Mouse (Mus musculus) large intestine, adult 2 months (tissue): ENCODE results near the gene Vps50. TPM values are rescaled to one million over a fixed set of nuclear protein-coding genes. Genes with fewer than 3 reads are reported as not detected.
"Not testable (repeated sequence)": the region's sequence is repeated elsewhere in the genome, so short reads cannot be mapped to it uniquely, and the experiment has no call there.

ENCODE experiments used
- DNase-seq: peaks from one replicate; pipeline ENCODE4 v3.0.0-alpha.2; 2012; ENCODE audit warnings: low read depth, low spot score
- WGBS: fragments of 180-500 bp; shearing (Covaris S2); methylation state at CpG from one replicate; pipeline ENCODE4 v1.1.7; 2018; 5-methylcytosine and 5-hydroxymethylcytosine counted together
- polyA plus RNA-seq: library from polyadenylated mRNA; depleted of rRNA; stranded (reverse); fragments of >200 nt; gene quantifications from 2 replicates; pipeline ENCODE4 v1.2.3, GENCODE M21; 2012; rRNA removed

Gene Vps50
- polyA plus RNA-seq, result 3.9 and 4.4 TPM in 2 replicates

DNA sequence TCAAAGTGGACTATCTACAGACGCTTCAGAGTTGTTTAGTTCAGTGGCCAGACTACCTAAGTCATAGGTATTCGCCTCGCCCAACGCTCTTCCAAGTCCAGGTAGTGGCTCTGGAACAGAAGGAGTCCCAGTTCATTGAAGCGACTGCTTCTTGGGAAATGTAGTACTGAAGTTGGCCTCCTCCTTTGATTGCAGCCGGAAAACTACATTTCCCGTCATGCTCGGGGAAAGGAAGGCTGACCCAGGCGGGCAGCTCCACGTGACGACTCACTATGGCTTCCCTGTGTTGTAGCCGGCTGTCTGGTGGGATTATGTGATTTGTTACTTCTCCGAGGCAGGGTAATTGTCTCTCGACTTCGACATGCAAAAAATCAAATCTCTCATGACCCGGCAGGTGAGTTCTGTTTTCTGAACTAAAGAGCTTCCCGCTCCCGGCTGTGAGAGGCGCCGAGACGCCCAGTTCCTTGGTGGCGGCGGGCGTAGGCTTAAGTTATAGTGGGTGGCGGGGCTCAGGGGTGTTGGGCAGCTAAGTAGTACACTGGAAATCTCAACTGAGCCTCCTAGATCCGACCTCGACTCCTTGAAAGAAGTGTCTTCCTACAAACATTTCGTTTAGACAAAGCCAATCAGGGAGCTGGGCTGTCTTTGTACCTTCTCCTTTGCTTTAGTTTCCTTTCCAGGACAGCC lies at the start of gene Vps50, which contains the start of gene Hepacam2:
Gene Vps50, plus strand, starts transcription at position 221 of the 687 bp plus-strand sequence.
Gene Hepacam2, minus strand, starts transcription at position 137 of the 687 bp plus-strand sequence.
- WGBS, result 1% methylated on average over 28 of the region's 28 CpGs
- peak; percentile 98 for DNase-seq

DNA sequence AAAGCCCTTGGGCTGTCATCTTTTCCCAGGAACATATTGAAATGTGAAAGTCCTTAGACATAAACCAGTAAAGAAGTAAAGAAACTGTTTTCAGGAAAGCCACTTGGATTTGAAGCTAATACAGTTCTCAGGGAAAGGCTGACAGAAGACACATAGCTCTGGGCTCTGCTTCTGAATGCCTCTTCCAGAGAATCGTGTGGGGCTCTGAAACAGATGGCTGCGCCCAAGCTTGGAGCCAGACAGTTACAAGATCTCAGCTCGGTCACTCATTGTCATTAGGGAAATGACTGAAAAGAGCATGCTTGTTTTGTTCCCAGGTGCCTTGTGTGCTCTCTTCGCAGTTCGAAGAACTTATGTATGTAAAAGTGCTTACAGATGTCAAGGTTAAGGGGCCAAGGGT lies 43.8 kb upstream of the Vps50 start:
- WGBS, result 61% methylated on average over 5 of the region's 5 CpGs

DNA sequence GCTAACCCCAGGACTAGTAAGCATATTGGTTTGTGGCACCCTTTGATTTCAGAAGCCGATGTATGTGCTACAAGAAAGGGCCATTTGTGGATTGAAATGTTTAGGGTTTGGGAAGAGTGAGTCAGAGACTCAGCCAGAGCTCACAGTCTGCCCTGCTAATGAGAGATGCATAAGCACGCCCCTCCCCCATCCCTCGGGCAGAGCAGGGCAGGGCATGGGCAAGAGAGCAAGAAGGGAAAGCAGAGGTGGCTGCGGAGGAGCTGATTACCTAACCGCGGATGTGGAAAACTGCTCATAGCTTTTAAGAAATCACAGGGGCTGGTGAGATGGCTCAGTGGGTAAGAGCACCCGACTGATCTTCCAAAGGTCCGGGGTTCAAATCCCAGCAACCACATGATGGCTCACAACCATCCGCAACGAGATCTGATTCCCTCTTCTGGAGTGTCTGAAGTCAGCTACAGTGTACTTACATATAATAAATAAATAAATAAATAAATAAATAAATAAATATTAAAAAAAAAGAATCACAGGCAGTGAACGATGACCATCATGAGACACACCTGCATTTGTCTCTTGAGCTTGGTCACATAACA lies 42.1 kb upstream of the Vps50 start:
- DNase-seq, result no peak
- 63% methylated on average over 11 of the region's 11 CpGs for WGBS

More for the DNA sequence above, 43.8 kb upstream of the Vps50 start:
- no peak for DNase-seq

DNA sequence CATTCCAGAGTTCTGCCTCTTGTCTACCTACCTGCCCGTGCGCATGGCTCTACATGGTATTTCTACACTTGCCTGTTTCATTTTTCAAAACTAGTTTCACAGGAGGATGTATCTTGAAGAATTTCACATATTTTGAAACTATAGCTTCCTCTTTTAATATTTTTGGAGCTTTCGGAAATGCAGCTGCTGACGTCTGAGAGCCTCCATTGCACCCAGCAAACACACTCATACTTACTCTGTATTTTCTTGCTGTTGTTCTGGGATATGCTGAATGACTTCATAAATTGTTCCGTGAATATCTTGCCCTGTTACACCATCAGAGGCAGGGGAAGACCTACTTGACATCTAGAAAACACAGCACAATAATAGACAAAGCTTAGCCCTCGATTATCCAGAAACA lies 35.2 kb upstream of the Vps50 start:
- DNase-seq, result no peak
- WGBS, result 72% methylated on average over 6 of the region's 6 CpGs

DNA sequence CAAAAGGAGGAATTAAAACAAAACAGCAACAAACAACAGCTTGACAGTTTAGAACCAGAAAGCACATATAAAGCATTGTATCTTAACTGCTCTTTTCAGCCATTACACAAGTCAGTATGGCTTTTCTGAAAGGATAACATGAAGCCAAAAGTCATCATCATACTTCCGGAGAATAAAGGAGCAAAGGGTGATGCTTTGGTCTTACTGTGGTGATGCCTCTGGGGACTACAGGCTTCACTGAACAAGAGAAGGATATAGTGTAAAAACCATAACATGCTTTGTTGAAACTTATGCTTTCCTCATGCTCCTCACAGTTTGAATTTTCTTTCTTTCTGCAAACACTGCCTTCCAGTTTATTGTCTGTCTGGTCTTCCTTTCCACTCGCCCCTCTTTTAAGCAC lies 34.6 kb upstream of the Vps50 start:
- DNase-seq, result no peak
- 75% methylated on average over 2 of the region's 2 CpGs for WGBS

DNA sequence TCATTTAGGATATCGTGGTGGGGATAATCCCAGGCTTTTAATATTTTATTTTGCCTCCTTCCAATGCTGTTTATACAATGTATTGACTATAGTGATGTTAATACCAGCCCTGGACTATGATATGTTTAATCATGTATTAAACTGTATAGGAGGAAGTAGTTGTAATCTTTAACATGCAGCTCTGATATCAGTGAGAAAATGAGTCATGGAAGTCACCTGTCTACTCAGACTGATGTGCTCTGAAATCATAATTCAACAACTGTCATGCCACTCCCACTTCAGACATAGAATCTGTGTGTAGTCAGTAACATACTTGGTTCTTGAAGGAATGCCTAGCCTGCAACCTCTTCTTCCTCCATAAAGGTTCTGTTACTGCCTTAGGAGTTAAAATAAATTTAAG lies 29.6 kb upstream of the Vps50 start:
- 19% methylated on average over 1 of the region's 1 CpGs for WGBS
- no peak for DNase-seq

DNA sequence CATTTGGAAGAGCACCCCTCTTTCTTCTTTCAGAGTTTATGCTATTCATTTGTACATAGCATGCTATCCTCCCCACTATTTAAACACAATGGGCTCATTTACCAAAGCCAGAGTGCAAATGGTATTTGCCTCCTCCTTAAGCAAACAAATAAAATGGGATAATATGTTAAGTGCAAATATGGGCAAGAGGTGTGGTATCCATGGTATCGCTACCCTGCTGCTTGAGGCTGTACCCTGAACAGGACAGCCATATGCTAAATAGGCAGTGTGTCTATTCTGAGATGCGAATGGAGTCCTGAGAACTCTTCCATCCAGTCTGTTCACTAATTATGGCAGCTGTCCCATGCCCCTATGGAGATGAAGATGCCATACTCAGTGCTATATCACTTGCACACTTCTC lies 27.5 kb upstream of the Vps50 start:
- peak; percentile 69 for DNase-seq

DNA sequence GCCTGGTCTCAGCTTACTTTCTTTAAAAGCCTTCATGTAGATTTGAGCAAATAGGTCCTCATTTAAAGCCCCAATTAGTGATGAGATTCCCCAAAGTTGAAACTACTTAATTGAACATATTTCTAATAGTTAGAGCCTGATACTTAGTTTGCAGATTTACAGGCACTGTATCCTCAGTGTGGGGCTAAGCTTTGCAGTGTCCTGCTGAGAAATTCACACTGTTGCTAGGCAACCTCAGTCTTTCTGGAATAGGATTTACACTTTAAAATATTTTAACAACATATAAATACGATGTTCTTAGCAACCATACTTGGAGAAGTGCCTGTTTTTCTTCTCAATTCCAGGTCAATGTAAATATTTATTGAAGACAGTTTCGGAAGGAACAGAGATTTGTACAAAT lies 21.9 kb upstream of the Vps50 start:
- 21% methylated on average over 2 of the region's 2 CpGs for WGBS
- no peak for DNase-seq

More for the DNA sequence above, 27.5 kb upstream of the Vps50 start:
- WGBS, result 22% methylated on average over 2 of the region's 2 CpGs

DNA sequence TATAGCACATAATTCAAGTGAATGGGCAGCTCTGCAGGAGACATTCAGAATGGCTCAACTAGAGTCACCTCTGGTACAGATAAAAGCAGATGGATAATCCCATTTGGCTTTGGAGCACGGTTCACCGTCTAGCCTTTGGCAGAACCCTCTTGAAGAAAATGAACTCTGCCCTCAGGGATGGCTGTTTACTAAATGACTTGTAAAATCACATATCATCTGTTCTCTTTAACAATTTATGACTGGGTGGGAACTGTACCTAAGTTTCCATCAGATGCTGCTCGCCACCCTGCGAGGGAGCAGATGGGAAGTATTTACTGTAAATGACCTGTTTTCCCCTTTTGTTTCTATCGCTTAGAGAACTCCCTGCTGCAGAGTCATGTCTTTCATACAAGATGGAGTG lies 18.3 kb upstream of the Vps50 start:
- peak; percentile 70 for DNase-seq

DNA sequence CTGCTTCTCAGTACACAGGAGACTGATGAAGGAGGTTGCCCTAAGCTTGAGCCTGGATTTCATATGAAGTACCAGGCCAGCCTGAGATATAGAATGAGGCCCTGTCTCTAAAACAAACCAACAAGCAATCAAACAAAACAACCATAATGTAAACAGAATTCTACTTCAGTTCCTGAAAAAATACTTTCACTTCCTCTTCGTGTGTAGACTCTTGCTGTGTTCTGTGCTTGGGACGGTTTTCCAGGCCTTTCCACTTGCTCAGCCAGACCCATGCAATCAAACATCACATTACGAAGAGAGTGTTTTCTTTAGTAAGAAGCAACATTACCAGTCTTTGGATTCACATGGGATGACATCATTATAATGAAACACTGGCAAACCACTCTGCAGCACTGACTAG lies 16.5 kb upstream of the Vps50 start:
- 24% methylated on average over 3 of the region's 3 CpGs for WGBS
- DNase-seq, result no peak

More for the DNA sequence above, 18.3 kb upstream of the Vps50 start:
- WGBS, result 16% methylated on average over 5 of the region's 5 CpGs

DNA sequence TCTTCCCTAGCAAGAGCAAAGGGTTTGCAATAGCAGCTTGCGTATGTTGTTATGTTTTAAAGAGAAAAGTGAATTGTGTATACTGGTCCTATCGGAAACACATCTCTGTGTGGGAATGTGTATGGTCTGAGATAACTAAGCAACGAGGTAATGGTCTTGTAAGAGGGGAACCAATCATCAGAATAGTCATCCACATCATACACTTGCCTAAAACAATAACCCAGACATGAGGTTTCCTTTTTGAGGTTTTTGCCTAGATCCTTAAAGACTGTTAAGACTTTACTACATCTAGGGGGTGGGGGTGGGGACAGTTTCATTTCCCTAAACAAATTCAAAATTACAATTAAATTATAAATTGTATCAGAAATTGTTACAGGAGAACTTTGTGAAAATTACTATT lies 13.0 kb upstream of the Vps50 start:
- no peak for DNase-seq
- 77% methylated on average over 3 of the region's 3 CpGs for WGBS

DNA sequence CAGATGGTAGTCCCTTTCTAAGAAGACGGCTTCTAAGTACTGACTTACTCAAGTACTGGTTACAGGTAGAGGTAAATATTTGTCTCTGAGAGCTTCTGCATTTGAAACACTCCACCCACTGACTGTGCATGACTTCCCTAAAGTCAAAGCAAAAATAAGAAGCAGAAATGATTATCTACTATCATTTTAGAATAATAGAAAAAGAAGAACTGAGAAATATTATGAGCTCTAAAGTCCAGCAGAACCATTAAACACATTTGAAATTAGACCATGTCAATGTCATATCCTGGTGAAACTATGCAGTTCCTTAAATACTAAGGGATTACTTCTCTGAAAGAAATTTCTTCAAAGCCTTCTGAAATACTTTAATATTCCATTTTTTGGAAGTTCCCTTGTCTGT lies 10.8 kb upstream of the Vps50 start:
- 74% methylated on average over 1 of the region's 1 CpGs for WGBS
- no peak for DNase-seq

DNA sequence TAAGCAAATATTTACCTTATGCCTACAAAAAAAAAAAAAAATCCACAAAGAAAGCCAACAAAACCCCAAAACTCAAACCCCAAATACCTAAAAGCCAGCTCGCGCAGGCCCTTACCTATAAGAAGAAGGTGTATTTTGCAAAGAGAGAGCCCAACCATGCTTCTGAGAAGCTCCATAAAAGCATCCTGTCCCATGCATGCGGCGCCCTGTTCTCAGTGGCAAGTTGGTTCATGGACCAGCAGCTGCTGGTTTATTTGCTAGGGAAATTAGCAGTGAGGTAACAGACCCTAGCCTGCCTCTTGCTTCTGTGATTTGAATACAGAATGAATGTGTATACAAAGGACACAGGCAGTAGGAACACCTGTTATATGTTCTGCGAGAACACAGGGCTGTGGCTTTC lies 3.9 kb upstream of the Vps50 start:
- no peak for DNase-seq
- 58% methylated on average over 5 of the region's 5 CpGs for WGBS

DNA sequence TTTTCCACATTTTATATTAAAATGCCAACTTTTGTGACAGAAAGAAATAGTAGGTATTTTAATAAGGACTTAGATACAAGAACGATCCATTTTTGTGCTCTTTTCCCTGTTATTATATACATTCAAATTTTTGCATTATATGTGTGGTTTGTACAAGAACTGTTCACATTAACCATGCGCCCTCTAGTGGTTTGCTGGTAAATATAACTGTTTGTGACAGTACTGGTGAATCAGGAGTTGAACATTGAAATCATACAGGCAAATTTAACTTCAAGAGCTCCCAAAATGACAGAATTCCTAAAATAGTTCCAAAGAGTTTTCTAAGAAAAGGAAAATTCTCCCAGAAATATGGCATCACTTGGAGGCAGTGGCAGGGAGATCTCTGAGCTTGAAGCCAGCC lies 2.0 kb upstream of the Vps50 start:
- WGBS, result 0% methylated on average over 2 of the region's 2 CpGs
- no peak for DNase-seq

DNA sequence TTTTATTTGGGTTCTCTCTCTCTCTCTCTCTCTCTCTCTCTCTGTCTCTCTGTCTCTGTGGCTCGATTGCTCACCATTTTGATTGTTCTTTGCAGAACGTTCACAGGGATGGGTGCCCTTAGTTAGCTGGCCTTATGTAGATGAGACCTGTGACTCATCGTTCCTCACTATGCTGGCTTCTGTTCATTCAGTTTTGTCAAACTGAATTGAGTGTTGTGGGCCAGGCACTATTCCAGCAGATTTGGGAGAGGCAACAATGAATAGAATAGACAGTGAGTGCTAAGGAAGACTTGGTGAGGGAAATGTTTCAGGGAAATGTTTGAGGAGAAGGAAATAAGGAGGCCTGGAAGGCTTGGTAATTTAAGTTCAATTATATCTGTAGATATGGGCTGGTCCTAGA lies 2.1 kb downstream of the Vps50 start:
- 72% methylated on average over 3 of the region's 3 CpGs for WGBS
- DNase-seq, result no peak

DNA sequence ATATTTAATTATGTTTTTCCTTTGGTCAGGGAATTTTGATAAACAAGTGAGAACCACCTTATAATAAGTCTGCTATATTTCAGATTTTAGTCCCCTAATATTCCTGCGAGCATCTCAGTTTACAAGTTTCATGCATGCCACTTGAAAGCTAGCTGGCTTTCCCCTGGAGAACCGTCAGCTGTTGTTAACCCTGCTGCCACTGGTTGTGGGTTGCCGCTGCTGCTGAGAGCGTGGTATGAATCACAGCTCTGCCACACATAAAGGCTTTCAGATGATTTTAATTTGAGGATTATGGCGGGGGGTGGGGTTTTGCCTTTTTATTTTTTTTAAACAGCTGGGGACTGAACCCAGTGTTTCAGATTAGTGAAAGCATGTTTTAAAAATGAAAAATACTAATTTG lies 7.1 kb downstream of the Vps50 start:
- WGBS, result 83% methylated on average over 5 of the region's 5 CpGs
- no peak for DNase-seq

DNA sequence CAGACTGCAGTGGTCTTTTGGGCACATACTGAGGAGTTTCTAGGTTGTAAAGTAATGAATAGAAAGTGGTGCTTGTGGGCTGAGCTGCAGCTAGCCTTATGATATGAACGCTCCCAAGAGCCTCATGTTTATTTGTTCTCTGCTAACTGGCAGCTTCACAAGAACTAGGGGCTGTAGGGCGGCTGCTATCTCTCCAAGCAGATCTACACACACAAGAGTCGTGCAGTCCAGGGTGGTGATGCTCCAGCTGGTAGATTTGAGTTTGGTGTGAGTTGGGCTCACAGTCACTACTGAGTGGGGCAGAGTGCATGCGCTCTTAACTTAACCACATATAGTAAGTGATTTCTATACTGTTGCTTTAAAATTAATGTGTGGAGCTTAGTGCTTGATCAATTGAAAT lies 8.9 kb downstream of the Vps50 start:
- no peak for DNase-seq
- WGBS, result 64% methylated on average over 4 of the region's 4 CpGs

DNA sequence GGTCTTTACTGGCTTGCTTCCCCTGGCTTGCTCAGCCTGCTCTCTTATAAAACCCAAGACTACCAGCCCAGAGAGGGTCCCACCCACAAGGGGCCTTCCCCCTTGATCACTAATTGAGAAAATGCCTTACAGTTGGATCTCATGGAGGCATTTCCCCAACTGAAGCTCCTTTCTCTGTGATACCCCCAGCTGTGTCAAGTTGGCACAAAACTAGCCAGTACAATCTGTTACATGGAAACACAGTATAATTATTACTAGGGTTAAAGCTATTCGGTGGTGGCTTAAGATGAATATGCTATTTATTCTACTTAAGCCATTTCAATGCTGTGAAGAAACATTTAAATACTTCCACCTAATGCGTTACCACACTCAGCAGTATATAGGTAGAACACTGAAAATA lies 10.0 kb downstream of the Vps50 start:
- 74% methylated on average over 2 of the region's 2 CpGs for WGBS
- DNase-seq, result not testable (repeated sequence)

DNA sequence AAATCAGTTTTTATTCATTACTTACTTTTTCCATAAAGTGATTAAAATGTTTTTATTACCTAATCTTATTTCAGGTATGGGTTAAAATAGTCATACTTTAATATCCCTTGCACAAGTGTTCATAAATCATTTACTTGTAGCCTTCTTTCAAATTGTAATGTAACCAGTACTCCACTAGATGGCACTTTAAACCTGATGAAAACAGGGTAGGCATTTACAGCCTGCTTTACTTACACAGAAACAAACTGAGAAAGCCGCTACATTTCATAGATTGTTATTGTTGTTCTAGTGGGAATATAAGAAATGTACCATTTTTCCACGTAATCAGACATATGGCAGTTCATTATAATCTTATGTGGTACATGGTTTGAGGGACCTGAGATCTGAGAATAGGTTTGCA lies 11.6 kb downstream of the Vps50 start:
- DNase-seq, result no peak
- WGBS, result 13% methylated on average over 2 of the region's 2 CpGs

DNA sequence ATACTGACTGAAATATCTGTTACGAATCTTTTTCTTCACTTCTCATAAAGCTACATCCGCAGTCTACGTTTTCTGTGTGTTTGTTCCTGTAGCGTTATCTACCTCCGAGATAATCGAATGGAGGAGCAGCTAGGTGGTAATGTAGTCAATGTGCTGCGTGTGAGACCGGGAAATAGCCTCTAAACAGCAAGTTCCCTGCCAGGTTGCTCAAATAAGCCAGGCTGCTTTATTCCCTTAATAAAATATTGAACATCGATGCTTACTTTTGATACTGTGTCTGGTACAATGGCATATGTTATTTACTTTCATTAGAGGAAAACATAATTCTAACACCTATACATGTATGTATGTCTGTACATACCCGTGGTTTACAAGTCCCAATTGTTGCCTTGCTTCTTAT lies 12.9 kb downstream of the Vps50 start:
- 87% methylated on average over 10 of the region's 10 CpGs for WGBS
- no peak for DNase-seq

DNA sequence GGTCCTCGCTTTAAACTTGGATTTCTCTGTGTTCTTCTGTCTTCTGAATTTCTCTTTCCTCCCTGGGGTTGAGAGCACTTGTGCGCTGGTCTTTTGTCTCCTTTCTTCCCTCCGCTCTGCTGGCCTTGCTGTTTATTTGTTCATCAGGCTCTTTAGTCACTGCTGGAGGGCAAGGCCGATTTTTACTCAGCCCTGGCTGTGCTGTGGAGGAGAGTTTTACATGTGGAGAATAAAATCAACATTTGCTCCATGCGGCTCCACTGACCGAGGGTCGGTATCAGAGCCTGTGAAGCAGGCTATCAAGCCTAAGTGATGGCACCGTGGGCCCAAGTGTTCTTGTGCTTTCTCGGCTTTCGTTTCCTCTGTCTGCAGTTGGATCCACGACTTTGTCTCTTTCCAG lies 13.4 kb downstream of the Vps50 start:
- no peak for DNase-seq
- WGBS, result 77% methylated on average over 11 of the region's 11 CpGs

DNA sequence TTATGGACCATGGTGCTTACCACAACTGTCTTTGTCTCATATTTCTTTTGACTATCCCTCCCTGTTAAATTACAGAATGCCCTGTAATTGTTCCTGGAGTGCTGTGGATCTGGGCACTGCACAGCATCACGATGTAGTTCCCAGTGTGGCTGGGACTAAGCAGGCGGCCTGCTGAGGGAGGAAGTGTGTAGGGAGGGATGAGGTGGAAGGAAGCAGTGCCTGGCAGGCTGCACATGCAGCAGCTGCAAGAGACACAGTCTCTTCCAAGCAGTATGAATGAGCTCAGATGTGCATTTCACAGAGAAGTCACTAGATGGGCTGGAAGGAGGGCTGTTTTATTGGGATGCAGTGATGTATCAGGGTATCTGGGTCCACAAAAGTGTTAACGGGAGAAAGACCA lies 14.4 kb downstream of the Vps50 start:
- WGBS, result 52% methylated on average over 3 of the region's 3 CpGs
- DNase-seq, result no peak
